Mouse (Mus musculus) c-Kit-negative CD71-positive TER-119-positive erythroid progenitor cells, embryonic 14.5 days (primary cell): ENCODE data around the gene Mon1a.

Experiments used
- DNase-seq: peaks from one replicate; pipeline ENCODE4 v3.0.0-alpha.2; 2013; ENCODE audit warnings: low read depth, low spot score

Gene Mon1a

DNA sequence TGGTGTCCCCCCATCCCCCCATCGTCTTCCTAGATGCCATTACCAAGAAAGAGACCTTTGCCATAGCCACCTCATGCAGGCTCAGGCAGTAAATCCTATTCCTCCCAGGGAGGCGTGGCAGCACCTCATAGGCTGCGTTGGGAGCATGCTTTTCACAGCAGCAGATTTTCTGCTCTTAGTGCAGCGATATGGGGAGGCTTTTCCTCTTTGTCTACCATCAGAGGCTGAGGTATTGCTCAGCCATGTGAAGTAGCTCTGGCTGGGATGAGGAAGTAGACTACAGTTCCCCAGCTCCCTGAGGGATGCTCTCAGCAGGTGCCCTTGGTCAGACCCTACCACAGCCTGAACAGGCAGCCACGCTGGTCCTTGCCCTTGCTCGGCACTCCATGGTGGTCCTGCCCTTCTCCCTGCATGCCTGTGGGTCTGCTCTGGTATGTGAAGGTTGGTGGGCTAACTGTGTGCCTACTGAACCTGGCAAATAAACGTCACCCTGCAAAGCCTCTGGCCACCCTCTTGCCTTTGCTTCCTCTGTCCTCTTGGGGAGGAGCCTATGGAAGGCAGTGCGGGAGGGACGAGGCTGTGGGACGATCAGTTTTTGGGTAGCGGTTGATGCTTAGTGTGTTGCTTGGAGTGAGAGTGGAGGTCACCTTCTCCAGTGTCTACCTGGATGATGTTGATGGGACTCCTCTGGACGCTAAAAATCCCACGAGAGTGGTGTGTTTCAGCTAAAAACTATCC lies 61.4 kb downstream of the Mon1a start:
- no peak for DNase-seq

DNA sequence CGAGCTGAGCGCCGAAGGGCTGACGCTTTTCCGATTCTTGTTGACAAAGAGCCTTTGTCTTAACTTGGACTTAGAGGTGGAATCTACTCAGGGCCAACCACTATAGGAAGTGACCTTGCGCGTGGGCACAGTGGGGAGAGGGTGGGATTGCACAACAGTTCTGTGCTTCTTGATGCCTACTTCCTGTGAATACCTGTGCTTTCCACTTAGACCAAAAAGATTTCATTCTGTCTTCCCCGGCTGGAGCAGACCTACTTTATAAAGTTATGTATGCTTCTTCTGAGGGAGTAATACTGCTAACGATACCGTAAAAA lies 61.9 kb downstream of the Mon1a start, which contains the start of gene Traip:
Gene Traip, plus strand, starts transcription at position 215 of the 314 bp plus-strand sequence.
- no peak for DNase-seq

DNA sequence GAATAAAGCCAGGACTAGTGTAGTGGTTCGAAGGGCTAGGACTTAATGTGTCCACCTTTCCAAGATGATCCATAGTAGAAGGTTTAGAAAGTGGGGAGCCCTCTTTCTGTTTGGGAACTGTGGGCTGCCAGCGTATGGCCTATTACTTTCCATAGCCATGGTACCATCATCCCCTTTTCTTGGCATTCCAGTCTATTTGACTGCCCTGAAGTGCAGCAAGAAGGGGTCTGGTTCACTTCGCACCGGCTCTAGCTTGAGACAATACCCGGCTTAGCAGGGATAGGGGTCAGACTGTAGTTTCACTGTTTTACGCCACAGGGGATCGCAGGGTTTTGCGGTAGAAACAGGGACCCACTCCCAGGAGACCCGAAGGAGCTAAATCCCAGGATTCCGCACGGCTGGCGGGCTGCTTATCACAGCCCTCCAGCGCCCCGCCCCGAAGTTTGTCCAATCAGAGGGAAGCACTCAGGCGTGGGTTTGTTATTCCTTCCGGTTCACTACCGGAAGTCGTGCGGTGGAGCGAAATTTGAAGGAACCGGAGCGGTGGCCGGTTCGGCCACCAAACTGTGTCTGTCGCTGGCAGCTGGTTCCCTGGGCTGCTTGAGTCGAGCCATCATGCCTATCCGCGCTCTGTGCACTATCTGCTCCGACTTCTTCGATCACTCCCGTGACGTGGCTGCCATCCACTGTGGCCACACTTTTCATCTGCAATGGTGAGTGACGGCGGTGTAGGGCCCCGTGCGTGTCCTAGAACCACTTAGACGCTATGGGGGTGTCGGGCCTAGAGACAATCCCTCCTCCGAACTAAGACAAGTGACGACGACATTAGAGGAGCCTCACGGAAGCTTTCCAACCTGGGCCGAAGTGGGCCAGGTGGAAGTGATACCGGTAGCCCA lies 62.8 kb downstream of the Mon1a start:
- DNase-seq: peak; percentile 88
